In the genomic region with DNA sequence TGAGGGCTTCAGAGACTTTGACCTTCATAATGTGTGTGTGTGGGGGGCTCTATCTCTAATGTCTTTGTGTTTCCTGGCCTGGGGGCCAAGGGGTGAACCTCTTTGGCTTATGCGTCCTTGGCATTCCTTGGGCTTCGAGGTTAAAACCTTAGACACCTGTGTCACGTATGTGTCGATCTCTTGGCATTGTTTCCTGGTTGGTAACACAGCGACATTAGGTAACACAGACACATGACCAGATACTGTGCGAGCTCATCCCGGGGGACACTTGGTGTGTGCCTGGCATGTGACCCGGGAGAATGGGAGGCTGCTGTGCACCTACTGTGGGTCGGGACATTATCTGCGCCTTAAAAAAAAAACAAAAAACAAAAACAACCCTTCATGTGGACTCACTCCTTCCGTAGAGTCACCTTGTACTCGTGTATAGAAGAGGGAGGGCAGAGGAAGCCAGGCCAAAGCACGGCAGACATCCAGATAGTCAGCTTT, we compare ENCODE assay signal across 8 mouse cellular contexts. TPM values are rescaled to one million over a fixed set of nuclear protein-coding genes. Genes with fewer than 3 reads are reported as not detected.
DNase-seq lines count a peak whose midpoint lies in the region; ATAC-seq lines count a peak whose summit lies in the region.

No protein-coding gene starts in this region.

- H3K27me3 ChIP-seq in midbrain, embryonic 10.5 days (ENCODE audit: low read depth, poor library complexity, severe bottlenecking): no peaks in the 10 kb centered on the region
- no peaks in the 10 kb centered on the region for H3K27me3 ChIP-seq in midbrain, embryonic 16.5 days (ENCODE audit: control insufficient read depth, insufficient read depth, low read depth, low read length)
- H3K27me3 ChIP-seq in stomach, embryonic 14.5 days (ENCODE audit: control insufficient read depth, insufficient read depth, low read length): no peaks in the 10 kb centered on the region

- peak overlapping the region; percentile 82 for H3K27ac ChIP-seq in midbrain, embryonic 10.5 days (replicated peaks)
- H3K27ac ChIP-seq in midbrain, embryonic 16.5 days (ENCODE audit: low read length): no peak overlapping the region
- peak overlapping the region; percentile 88 for H3K27ac ChIP-seq in stomach, embryonic 14.5 days (ENCODE audit: low read length)

- DNase-seq in adrenal gland, postnatal 25 days: peak; percentile 8
- DNase-seq in adrenal gland, postnatal 10 days: no peak
- DNase-seq in midbrain, embryonic 10.5 days (ENCODE audit: low spot score): no peak
- peak; percentile 8 to 12 for DNase-seq in kidney, postnatal 4 days
- no peak for DNase-seq in thymus, postnatal 0 days (ENCODE audit: low spot score)
- no peak for DNase-seq in ovary, postnatal 14 days (ENCODE audit: low spot score)

- no peaks in the 10 kb centered on the region for H3K9me3 ChIP-seq in midbrain, embryonic 10.5 days (replicated peaks)
- no peaks in the 10 kb centered on the region for H3K9me3 ChIP-seq in midbrain, embryonic 16.5 days (replicated peaks; ENCODE audit: control insufficient read depth, low read length, poor library complexity, severe bottlenecking)
- no peaks in the 10 kb centered on the region for H3K9me3 ChIP-seq in stomach, embryonic 14.5 days (ENCODE audit: control insufficient read depth, low read depth, low read length)

- no peak overlapping the region for H3K9ac ChIP-seq in midbrain, embryonic 16.5 days (ENCODE audit: low read depth, low read length)
- H3K9ac ChIP-seq in stomach, embryonic 14.5 days (replicated peaks; ENCODE audit: low read depth, low read length): no peak overlapping the region

- 38% methylated on average over 13 of the region's 13 CpGs for WGBS in midbrain, embryonic 10.5 days
- WGBS in midbrain, embryonic 16.5 days: 37% methylated on average over 13 of the region's 13 CpGs
- WGBS in stomach, embryonic 14.5 days: 15% methylated on average over 13 of the region's 13 CpGs

- peaks cover 19% of the 10 kb centered on the region; the same call in 1 of the 2 replicates for H3K36me3 ChIP-seq in midbrain, embryonic 10.5 days
- peaks cover 6% of the 10 kb centered on the region; the same call in 1 of the 2 replicates for H3K36me3 ChIP-seq in midbrain, embryonic 16.5 days (ENCODE audit: control insufficient read depth, insufficient read depth, low read length)
- H3K36me3 ChIP-seq in stomach, embryonic 14.5 days (ENCODE audit: control insufficient read depth, insufficient read depth, low read length): peaks cover 16% of the 10 kb centered on the region

- peak overlapping the region; percentile 38 for H3K4me3 ChIP-seq in midbrain, embryonic 10.5 days
- H3K4me3 ChIP-seq in midbrain, embryonic 16.5 days (ENCODE audit: low read depth, low read length): no peak overlapping the region
- no peak overlapping the region for H3K4me3 ChIP-seq in stomach, embryonic 14.5 days (ENCODE audit: low read depth, low read length)

- peaks cover 69% of the 10 kb centered on the region for H3K4me1 ChIP-seq in midbrain, embryonic 10.5 days
- peaks cover 26% of the 10 kb centered on the region for H3K4me1 ChIP-seq in midbrain, embryonic 16.5 days (ENCODE audit: control insufficient read depth, insufficient read depth, low read length)
- H3K4me1 ChIP-seq in stomach, embryonic 14.5 days (ENCODE audit: control insufficient read depth, insufficient read depth, low read length): peaks cover 58% of the 10 kb centered on the region

- H3K4me2 ChIP-seq in midbrain, embryonic 16.5 days (ENCODE audit: low read length): no peak overlapping the region
- H3K4me2 ChIP-seq in stomach, embryonic 14.5 days (replicated peaks; ENCODE audit: low read depth, low read length): peak overlapping the region; percentile 31

- no peak for ATAC-seq in midbrain, embryonic 16.5 days
- ATAC-seq in stomach, embryonic 14.5 days (ENCODE audit: insufficient number of reproducible peaks, insufficient read depth, low FRiP score, low read depth): no peak

RNA-seq across cellular contexts. Expression of a gene that starts 26.3 kb away (rescaled TPM):
- total RNA-seq in adrenal gland, postnatal 25 days (2021): 21.8 and 27.7 TPM in 2 replicates
- total RNA-seq in adrenal gland, postnatal 10 days (2021): 10 to 100 TPM; 26.2 to 34.7 TPM
- 15.5 and 16.1 TPM in 2 replicates for polyA plus RNA-seq in midbrain, embryonic 10.5 days (2016; fragmentation: Nextera tagmentation; extraction: Ambion mirVana)
- polyA plus RNA-seq in midbrain, embryonic 16.5 days (2015; fragmentation: Nextera tagmentation; extraction: Ambion mirVana): 9.5 and 9.6 TPM in 2 replicates
- polyA plus RNA-seq in stomach, embryonic 14.5 days (2014; fragmentation: Nextera tagmentation; extraction: Ambion mirVana): 54.0 and 56.8 TPM in 2 replicates
- 40.4 and 41.0 TPM in 2 replicates for polyA plus RNA-seq in thymus, postnatal 0 days (2015; fragmentation: Nextera tagmentation; extraction: Ambion mirVana)

RNA-seq across cellular contexts. Expression of a gene that starts 28.9 kb away (rescaled TPM):
- total RNA-seq in adrenal gland, postnatal 25 days (2021): not detected in 2 replicates
- under 1 TPM; 0.45 to 0.73 TPM for total RNA-seq in adrenal gland, postnatal 10 days (2021)
- 0.16 TPM in 1 of 2 replicates, not detected in the other for polyA plus RNA-seq in midbrain, embryonic 10.5 days (2016; fragmentation: Nextera tagmentation; extraction: Ambion mirVana)
- 1.0 and 1.9 TPM in 2 replicates for polyA plus RNA-seq in midbrain, embryonic 16.5 days (2015; fragmentation: Nextera tagmentation; extraction: Ambion mirVana)
- polyA plus RNA-seq in stomach, embryonic 14.5 days (2014; fragmentation: Nextera tagmentation; extraction: Ambion mirVana): not detected in 2 replicates
- 0.27 and 0.51 TPM in 2 replicates for polyA plus RNA-seq in thymus, postnatal 0 days (2015; fragmentation: Nextera tagmentation; extraction: Ambion mirVana)

RNA-seq across cellular contexts. Expression of a gene that starts 46.3 kb away (rescaled TPM):
- 1.7 and 4.3 TPM in 2 replicates for total RNA-seq in adrenal gland, postnatal 25 days (2021)
- 1 to 10 TPM; 3.8 to 6.5 TPM for total RNA-seq in adrenal gland, postnatal 10 days (2021)
- 53.3 and 67.8 TPM in 2 replicates for polyA plus RNA-seq in midbrain, embryonic 10.5 days (2016; fragmentation: Nextera tagmentation; extraction: Ambion mirVana)
- polyA plus RNA-seq in midbrain, embryonic 16.5 days (2015; fragmentation: Nextera tagmentation; extraction: Ambion mirVana): 2.4 TPM in 2 replicates
- 31.4 and 32.6 TPM in 2 replicates for polyA plus RNA-seq in stomach, embryonic 14.5 days (2014; fragmentation: Nextera tagmentation; extraction: Ambion mirVana)
- 40.6 and 53.2 TPM in 2 replicates for polyA plus RNA-seq in thymus, postnatal 0 days (2015; fragmentation: Nextera tagmentation; extraction: Ambion mirVana)

Comparison
In these comparisons a context has a peak if more than half of its experiments do, and no peak if none do; other contexts are left out.
1. DNase-seq: peak in adrenal gland, postnatal 25 days (single experiment) and kidney, postnatal 4 days (2 of 2); none in adrenal gland, postnatal 10 days (single experiment), midbrain, embryonic 10.5 days (single experiment), thymus, postnatal 0 days (single experiment) and ovary, postnatal 14 days (single experiment).